Mouse (Mus musculus): ENCODE data around the gene Stab2. TPM values are rescaled to one million over a fixed set of nuclear protein-coding genes. Genes with fewer than 3 reads are reported as not detected.

Gene Stab2
- polyA plus RNA-seq, 1 experiment from 2014 or later = 0.91 TPM

DNA sequence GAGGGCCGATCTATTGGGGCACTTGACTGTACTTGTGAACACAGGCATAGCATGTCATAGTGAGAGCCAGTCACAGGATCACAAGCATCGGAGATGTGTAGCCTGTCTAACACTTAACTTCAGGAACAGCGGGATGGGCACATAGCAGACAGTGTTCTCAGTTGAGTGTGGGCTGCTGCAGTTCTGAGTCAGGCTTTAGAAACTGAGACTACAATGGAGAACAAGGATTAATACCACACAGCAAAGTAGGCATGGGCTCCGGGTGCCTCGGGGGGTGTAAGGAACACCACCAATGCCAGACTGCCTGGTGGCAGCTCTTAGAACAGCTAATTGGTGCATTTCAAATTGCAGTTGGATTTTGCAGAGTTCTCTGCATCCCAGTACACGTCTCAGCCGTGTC is 186.8 kb downstream of the Stab2 start:
- no peak overlapping the region for H3K4me2 ChIP-seq
- no peaks in the 10 kb centered on the region for H3K9me3 ChIP-seq
- H3K4me3 ChIP-seq = no peak overlapping the region
- no peaks in the 10 kb centered on the region for H3K27me3 ChIP-seq
- H3K9ac ChIP-seq = no peak overlapping the region
- ATAC-seq (ENCODE audit: insufficient number of reproducible peaks, insufficient read depth, low FRiP score, low TSS enrichment, low read depth) = no peak
- H3K27ac ChIP-seq = no peak overlapping the region
- no peaks in the 10 kb centered on the region for H3K36me3 ChIP-seq
- peaks cover 21% of the 10 kb centered on the region for H3K4me1 ChIP-seq
- WGBS = 85% methylated on average over 7 of the region's 7 CpGs

DNA sequence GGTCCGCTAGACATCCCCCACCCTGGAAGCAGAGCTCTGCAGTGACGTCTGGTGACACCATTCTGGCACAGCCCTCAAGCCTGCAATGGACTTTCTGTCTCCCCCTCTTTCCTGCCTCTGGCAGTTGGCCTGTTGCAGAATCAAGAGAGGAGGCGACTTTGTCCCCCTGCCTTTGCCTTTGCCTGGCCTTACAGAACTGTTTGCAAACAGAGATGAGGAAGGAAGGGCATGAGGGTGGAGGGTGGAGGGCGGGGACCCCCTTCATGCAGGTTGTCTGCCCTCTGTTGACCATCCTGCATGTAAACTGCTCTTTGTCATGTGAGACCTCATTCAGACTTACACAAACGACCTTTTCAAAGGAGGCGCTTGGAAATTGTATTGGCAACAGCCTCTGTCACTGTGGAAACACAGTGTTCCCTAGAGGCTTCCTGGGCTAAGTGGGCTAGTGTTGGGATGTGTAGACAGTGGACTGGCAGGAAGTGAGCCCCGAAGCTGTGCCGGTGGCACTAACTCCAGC is 188.1 kb downstream of the Stab2 start:
- H3K27ac ChIP-seq = 0 out of 2 replicates have a peak overlapping the region, but pooled peaks have one; percentile 64
- H3K27me3 ChIP-seq = no peaks in the 10 kb centered on the region
- no peak for ATAC-seq (ENCODE audit: insufficient number of reproducible peaks, insufficient read depth, low FRiP score, low TSS enrichment, low read depth)
- WGBS = 19% methylated on average over 8 of the region's 8 CpGs
- H3K4me1 ChIP-seq = peaks cover 26% of the 10 kb centered on the region
- H3K9ac ChIP-seq = no peak overlapping the region
- H3K4me3 ChIP-seq = no peak overlapping the region
- no peaks in the 10 kb centered on the region for H3K9me3 ChIP-seq
- H3K4me2 ChIP-seq = no peak overlapping the region
- 0 out of 2 replicates have a peak, but pooled peaks cover 5% of the 10 kb centered on the region for H3K36me3 ChIP-seq

DNA sequence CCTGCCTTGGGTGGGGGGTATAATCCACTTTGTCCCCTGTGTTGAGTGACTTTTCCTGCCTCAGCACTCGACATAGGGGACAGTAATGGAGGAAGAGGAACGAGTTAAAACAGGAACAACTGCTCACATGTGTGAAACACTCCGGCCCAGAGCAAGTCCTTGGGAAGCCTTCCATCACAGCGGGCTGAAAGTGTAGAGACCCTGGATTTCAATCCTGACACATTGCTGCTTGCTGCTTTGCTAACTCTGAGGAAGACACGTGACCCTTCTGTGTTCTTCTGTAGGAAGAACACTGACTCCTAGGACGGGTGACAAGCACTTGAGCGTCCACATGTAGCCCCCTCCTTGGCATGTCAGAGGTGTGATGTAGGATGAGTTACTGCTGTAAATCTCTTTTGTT is 192.7 kb downstream of the Stab2 start:
- ATAC-seq (ENCODE audit: insufficient number of reproducible peaks, insufficient read depth, low FRiP score, low TSS enrichment, low read depth) = no peak
- peaks cover 31% of the 10 kb centered on the region for H3K4me1 ChIP-seq
- peak overlapping the region; percentile 57; the same call in 1 of the 2 replicates for H3K27ac ChIP-seq
- 0 out of 2 replicates have a peak, but pooled peaks cover 5% of the 10 kb centered on the region for H3K36me3 ChIP-seq
- 77% methylated on average over 7 of the region's 7 CpGs for WGBS
- no peak overlapping the region for H3K4me3 ChIP-seq
- H3K9ac ChIP-seq = no peak overlapping the region
- H3K9me3 ChIP-seq = no peaks in the 10 kb centered on the region
- no peak overlapping the region for H3K4me2 ChIP-seq
- H3K27me3 ChIP-seq = no peaks in the 10 kb centered on the region

DNA sequence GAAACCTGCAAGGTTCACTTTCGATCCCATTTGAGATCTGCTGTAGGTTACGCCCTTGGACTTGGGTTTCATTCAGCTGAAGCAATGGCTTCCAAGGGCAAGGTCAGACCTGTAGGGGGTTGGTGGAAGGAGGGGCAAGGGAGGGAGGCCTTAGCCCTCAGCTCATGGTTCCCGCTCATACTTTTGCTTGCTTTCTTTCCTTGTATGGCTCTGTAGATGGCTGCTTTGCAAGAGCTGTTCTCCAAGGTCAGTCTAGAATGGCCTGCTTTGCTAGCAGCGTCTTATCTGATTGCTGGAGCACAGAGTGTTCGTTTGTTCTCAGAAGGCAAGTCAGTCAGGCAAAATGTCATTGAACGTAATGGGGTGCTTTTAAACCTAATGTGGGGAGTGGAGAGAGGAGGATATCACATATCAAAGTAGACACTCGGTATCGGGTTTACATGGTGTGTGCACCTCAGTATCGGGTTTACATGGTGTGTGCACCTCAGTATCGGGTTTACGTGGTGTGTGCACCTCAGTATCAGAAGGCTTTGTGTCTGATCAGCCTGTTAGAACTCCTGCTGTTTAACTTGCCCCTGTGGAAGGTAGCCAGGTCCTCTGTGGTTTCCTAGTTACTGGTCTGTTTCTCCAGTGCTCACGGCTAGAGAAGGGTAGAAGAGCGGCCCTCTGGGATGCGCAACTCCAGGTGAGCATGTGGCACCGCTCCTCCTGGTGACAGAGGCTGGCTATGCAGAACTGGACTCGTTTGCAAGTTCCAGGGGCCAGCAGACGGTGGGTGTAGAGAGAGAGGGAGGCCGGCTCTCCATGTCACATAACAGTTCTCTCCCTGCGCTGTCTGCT is 193.3 kb downstream of the Stab2 start:
- H3K27ac ChIP-seq = peak overlapping the region; percentile 57
- H3K9me3 ChIP-seq = no peaks in the 10 kb centered on the region
- H3K4me2 ChIP-seq = no peak overlapping the region
- 0 out of 2 replicates have a peak, but pooled peaks cover 5% of the 10 kb centered on the region for H3K36me3 ChIP-seq
- 50% methylated on average over 19 of the region's 19 CpGs for WGBS
- H3K4me1 ChIP-seq = peaks cover 25% of the 10 kb centered on the region
- no peak overlapping the region for H3K4me3 ChIP-seq
- ATAC-seq (ENCODE audit: insufficient number of reproducible peaks, insufficient read depth, low FRiP score, low TSS enrichment, low read depth) = no peak
- 0 out of 2 replicates have a peak overlapping the region, but pooled peaks have one; percentile 21 for H3K9ac ChIP-seq
- H3K27me3 ChIP-seq = no peaks in the 10 kb centered on the region

DNA sequence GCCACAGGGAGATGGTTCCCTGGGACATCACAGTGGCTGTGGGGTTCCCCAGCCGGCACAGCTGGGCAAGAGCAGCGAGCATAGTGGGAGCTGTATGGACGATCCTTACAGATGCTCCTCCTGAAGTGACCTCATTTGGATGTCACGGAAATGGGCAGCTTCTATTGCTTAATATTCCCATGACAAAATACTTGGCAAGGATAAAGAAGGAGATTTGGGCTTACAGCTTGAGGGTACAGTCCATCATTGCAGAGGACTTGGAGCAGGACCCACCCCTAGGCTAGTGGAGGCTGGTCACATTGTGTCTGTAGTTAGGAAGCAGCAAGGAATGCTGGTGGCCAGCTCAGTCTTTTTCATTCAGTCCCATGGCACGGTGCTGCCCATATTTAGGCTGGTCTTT is 197.2 kb downstream of the Stab2 start:
- ATAC-seq (ENCODE audit: insufficient number of reproducible peaks, insufficient read depth, low FRiP score, low TSS enrichment, low read depth) = no peak
- Histone ChIP-seq H3K27ac (no peak overlapping the region), H3K4me2 (no peak overlapping the region), H3K27me3 (no peaks in the 10 kb centered on the region), H3K9ac (no peak overlapping the region), H3K9me3 (no peaks in the 10 kb centered on the region), H3K4me3 (no peak overlapping the region), H3K36me3 (0 out of 2 replicates have a peak, but pooled peaks cover 9% of the 10 kb centered on the region), H3K4me1 (peaks cover 30% of the 10 kb centered on the region)
- WGBS = 87% methylated on average over 5 of the region's 5 CpGs

DNA sequence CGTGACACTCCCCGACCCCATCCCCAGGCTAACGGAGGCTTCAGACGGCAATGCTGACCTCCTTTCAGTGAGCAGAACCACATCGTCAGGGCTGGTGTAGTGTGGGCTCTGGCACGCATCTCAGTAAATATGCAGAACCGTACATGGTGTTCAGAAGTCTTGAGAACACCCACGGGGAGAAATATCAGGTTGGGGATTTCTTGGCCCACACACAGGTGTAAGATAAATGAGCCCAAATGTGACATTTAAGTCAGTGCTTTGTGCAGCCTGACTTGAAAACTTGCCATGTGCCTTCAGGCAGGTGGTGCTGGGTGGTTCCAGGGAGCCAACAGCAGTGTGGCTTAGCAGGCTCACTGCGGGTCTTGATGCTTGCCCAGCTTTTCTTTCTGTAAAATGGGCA is 197.8 kb downstream of the Stab2 start:
- Histone ChIP-seq H3K4me2 (no peak overlapping the region), H3K4me3 (no peak overlapping the region), H3K9ac (no peak overlapping the region), H3K36me3 (0 out of 2 replicates have a peak, but pooled peaks cover 4% of the 10 kb centered on the region), H3K4me1 (peaks cover 27% of the 10 kb centered on the region), H3K27me3 (no peaks in the 10 kb centered on the region), H3K9me3 (no peaks in the 10 kb centered on the region), H3K27ac (no peak overlapping the region)
- ATAC-seq (ENCODE audit: insufficient number of reproducible peaks, insufficient read depth, low FRiP score, low TSS enrichment, low read depth) = no peak
- 75% methylated on average over 9 of the region's 9 CpGs for WGBS

DNA sequence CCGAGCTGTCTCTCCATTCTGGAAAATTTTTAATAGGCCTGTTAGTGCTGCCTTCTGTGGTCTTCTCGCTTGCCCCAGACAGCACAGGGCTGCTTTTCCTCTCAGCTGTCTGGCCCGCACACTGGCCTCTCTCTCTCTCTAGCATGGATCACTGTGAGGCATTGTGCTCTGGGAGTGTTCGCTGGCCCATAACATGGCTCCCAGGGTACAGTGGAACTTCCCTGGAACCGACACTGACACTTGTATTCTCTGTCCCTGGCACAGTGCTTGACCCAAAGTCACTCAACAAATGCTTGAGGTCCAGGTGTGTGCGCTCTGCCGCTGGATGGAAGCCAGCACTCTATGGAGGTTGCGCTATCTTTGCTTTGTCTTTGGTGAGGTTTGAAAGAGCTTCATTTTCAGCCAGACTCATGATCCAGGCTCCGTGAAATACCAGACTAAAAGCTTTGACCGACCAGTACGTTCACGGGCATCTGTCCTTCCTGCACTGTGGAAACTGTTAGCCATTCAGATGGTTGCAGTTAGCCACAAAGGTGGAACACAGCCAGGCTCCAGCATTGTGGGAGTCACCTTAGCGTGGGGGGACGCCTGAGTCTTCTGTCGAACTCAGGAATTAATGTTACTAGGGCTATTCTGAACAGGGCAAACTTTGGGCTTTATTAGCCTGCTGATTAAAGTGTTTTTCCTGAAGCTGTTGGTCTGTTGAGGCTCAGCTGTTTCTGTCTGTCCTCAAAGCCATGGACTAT is 199.6 kb downstream of the Stab2 start:
- Histone ChIP-seq H3K4me1 (peaks cover 13% of the 10 kb centered on the region; the same call in 1 of the 2 replicates), H3K9me3 (no peaks in the 10 kb centered on the region), H3K36me3 (0 out of 2 replicates have a peak, but pooled peaks cover 4% of the 10 kb centered on the region), H3K4me3 (no peak overlapping the region), H3K27ac (no peak overlapping the region), H3K9ac (no peak overlapping the region), H3K4me2 (no peak overlapping the region), H3K27me3 (no peaks in the 10 kb centered on the region)
- 78% methylated on average over 15 of the region's 15 CpGs for WGBS
- ATAC-seq (ENCODE audit: insufficient number of reproducible peaks, insufficient read depth, low FRiP score, low TSS enrichment, low read depth) = no peak

DNA sequence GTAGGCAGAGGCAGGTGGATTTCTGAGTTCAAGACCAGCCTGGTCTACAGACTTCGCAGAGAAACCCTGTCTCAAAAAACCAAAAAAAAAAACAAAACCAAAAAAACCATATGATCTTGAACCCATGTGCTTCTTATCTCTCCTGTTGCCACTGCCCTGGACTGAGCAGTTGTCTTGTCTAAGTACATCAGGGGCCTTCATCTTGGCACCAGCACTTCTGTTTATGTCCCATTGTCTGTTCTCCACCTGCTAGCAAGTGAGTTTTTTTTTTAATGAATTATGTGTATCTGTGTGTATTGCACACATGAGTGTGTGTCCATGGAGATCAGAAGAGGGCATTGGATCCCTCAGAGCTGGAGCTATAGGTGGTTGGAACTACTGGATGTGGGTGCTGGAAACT is 200.5 kb downstream of the Stab2 start:
- 96% methylated on average over 1 of the region's 1 CpGs for WGBS
- no peak overlapping the region for H3K27ac ChIP-seq
- H3K4me2 ChIP-seq = no peak overlapping the region
- peaks cover 13% of the 10 kb centered on the region; the same call in 1 of the 2 replicates for H3K4me1 ChIP-seq
- H3K4me3 ChIP-seq = no peak overlapping the region
- ATAC-seq (ENCODE audit: insufficient number of reproducible peaks, insufficient read depth, low FRiP score, low TSS enrichment, low read depth) = no peak
- no peaks in the 10 kb centered on the region for H3K27me3 ChIP-seq
- H3K9ac ChIP-seq = no peak overlapping the region
- 0 out of 2 replicates have a peak, but pooled peaks cover 4% of the 10 kb centered on the region for H3K36me3 ChIP-seq
- no peaks in the 10 kb centered on the region for H3K9me3 ChIP-seq

DNA sequence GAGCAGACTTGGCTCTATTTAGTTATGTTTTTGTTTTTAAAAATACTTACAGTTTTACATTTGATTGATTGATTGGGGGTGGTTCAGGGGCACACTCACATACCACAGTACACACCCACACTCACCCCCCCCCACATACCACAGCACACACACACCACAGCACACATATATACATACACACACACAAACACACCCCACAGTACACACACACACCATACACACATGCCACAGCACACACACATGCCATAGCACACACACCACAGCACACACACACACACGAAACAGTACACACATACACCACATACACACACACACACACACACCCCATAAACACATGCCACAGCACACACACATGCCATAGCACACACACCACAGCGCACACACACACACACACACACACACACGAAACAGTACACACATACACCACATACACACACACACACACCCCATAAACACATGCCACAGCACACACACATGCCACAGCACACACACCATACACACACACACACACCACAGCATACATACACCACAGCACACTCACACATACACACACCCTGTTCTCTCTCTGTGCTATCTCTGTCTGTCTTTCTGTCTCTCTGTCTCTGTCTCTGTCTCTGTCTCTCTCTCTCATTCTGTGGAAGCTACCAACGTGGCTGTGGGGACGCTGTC is 211.6 kb downstream of the Stab2 start:
- no peak overlapping the region for H3K9ac ChIP-seq
- ATAC-seq (ENCODE audit: insufficient number of reproducible peaks, insufficient read depth, low FRiP score, low TSS enrichment, low read depth) = no peak
- WGBS = 94% methylated on average over 5 of the region's 5 CpGs
- H3K9me3 ChIP-seq = no peaks in the 10 kb centered on the region
- H3K27ac ChIP-seq = no peak overlapping the region
- no peaks in the 10 kb centered on the region for H3K27me3 ChIP-seq
- no peak overlapping the region for H3K4me2 ChIP-seq
- no peak overlapping the region for H3K4me3 ChIP-seq
- H3K4me1 ChIP-seq = peaks cover 6% of the 10 kb centered on the region; the same call in 1 of the 2 replicates
- H3K36me3 ChIP-seq = no peaks in the 10 kb centered on the region

DNA sequence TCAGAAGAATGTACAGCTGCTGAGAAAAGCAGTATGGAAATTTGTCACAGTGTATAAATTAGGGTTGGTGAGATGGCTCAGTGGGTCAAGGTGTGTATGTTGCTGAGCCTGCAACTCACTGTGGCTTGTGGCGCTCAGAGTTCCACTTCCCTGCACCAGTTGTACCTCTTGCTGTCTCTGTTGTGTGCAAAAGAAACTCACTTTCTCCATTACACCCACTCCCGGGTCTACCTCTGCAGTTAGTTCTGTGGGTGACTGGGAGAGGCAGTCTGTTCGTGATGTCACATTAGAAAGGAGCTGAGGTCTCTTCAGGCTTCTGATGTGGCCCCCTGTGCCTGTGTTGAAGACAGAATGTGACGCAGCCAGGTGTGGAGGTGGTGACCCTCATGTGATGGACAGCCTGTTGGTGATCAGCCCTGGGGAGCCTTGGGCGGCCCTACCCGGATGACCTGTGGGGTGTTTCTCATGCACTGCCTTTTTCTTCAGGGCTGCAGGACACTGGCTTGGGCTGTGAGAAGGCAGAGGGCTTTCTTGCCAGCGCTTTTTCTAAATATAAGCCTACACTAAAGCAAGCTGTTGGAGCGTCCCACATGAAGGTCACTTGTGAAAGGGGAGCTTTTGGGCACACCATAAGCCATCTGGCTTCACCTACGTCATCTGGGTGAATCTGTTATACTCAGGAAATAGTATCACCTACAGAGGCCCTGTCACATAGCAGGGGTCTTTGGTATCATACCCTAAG is 212.9 kb downstream of the Stab2 start:
- H3K4me1 ChIP-seq = peaks cover 9% of the 10 kb centered on the region; the same call in 1 of the 2 replicates
- no peaks in the 10 kb centered on the region for H3K27me3 ChIP-seq
- ATAC-seq (ENCODE audit: insufficient number of reproducible peaks, insufficient read depth, low FRiP score, low TSS enrichment, low read depth) = no peak
- no peak overlapping the region for H3K4me2 ChIP-seq
- no peak overlapping the region for H3K4me3 ChIP-seq
- H3K9ac ChIP-seq = no peak overlapping the region
- no peaks in the 10 kb centered on the region for H3K9me3 ChIP-seq
- H3K27ac ChIP-seq = no peak overlapping the region
- no peaks in the 10 kb centered on the region for H3K36me3 ChIP-seq
- 88% methylated on average over 9 of the region's 9 CpGs for WGBS

Data from embryonic facial prominence, embryonic 13.5 days (tissue).